Mouse (Mus musculus): ENCODE data around the gene Rpl36a. TPM values are rescaled to one million over a fixed set of nuclear protein-coding genes. Genes with fewer than 3 reads are reported as not detected.

Rpl36a gene
- total RNA-seq, 2 experiments from 2014 or later = 211 to 227 TPM

DNA sequence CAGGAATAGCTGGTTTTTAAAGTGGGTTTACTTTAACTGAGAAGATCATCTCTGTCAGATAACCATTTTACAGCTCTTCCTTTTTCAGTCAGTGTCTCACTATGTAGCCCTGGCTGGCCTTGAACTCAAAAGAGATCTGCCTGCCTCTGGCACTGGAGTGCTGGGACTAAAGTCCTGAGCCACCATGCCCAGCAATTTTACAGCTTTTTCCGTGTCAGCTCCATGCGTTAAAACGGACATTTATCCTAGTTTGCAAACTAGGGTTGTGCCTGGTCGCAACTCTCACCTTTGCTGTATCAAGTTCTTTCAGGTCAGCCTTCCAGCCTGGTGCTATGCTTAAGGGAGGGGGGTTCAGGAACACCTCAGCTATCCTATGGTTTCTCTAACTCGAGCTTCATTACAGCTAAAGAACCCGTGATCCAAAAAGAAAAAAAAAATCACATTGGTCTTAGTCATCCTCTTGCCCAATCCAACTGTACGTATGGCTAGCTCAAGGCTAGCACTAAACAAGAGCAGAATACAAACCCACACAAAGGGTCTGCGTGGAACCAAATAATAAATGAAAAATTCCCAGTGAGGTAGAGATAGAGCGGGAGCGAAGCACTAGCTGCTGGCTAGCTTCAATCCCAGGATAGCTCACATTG is 14.6 kb downstream of the Rpl36a start:
- DNase-seq (ENCODE audit: low spot score in 2 of 2) = no peak

- peak; percentile 81 to 83 for DNase-seq (ENCODE audit: low spot score in 2 of 2)
These were observed 15.4 kb downstream of the Rpl36a start, which contains the start of the genes Gla and Hnrnph2 for GRCm38 (mm10) chrX:134600659-134601379. TSS of gene Gla (minus strand) at chrX:134601125. TSS of gene Hnrnph2 (plus strand) at chrX:134601179.

- DNase-seq (ENCODE audit: low spot score in 2 of 2) = no peak
These were observed 16.1 kb downstream of the Rpl36a start for GRCm38 (mm10) chrX:134601380-134602120.

DNA sequence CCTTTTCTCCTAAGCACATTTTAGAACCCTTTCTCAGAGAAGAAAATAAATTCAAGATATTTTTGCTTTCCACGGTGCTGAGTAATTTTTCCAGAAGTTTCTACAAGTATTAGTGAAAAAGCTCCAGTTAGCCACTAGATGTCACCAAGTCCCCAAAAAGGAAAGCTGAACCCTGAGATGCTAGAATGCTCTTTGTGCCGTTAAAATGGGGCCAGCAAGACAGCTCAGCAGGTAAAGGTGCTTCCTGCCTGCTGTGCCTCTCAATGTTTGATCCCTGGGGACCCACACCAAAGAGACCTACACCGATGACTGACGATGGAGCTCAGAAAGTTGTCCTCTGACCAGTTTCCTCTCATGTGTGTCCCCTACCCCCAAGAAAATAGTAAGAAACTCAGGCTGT is 24.0 kb downstream of the Rpl36a start:
- DNase-seq (ENCODE audit: low spot score in 2 of 2) = no peak

GRCm38 (mm10) chrX:134610984-134611383 is 25.5 kb downstream of the Rpl36a start:
- DNase-seq (ENCODE audit: low spot score in 2 of 2) = no peak

DNA sequence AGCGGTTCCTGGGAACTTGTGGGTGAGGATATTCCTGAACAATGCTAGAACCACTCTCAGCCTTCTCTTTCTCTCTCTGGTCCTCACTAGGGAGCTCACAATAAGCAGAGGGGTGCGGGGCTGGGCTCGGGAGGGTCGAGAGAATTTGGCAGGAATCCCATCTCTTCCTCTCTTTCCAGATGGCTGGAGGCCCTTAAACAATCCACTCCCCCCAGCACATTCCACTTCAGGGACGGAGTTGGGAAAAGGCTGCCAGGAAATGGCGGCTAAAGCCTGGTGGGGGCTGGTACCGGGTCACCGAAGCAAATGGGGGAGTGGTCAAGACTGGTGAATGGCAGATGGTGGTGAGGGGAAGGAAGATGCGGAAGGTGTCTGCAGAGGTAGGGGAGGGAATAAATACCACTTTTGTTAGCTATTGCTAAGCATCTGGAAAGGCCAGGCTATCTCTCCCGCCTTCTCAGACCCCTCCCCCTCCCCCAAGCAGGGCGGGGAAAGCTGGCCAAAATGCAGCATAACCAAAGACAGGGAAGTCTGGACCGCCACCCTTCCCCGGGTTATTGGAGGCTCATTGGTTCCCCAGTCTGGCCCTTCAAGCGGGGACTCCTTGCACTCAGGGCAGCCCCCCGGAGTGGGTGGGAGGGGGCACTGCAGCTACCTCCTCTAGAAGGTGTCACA is 27.0 kb downstream of the Rpl36a start:
- DNase-seq (ENCODE audit: low spot score in 2 of 2) = peak; percentile 29 to 45

GRCm38 (mm10) chrX:134614306-134614705 is 28.9 kb downstream of the Rpl36a start:
- no peak for DNase-seq (ENCODE audit: low spot score in 2 of 2)

DNA sequence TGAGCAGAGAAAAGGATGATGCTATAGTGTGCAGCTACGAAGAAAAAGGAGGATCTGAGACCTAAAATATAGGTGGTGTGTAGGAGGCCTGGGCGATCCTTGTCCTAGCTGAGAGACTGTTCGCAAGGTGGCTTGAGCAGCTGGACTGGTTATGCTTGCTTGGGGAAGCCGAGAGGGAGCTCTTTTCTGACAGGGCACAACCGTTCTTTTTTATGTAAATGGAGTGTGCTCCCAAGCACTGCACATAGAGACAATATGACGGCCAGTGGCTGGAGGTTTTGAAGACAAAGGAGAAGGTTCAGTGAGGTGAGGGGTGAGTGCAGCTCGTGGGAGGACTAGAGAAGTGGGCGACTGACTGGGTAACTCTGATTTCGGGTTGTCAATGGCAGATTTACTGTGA is 34.2 kb downstream of the Rpl36a start:
- no peak for DNase-seq (ENCODE audit: low spot score in 2 of 2)

DNA sequence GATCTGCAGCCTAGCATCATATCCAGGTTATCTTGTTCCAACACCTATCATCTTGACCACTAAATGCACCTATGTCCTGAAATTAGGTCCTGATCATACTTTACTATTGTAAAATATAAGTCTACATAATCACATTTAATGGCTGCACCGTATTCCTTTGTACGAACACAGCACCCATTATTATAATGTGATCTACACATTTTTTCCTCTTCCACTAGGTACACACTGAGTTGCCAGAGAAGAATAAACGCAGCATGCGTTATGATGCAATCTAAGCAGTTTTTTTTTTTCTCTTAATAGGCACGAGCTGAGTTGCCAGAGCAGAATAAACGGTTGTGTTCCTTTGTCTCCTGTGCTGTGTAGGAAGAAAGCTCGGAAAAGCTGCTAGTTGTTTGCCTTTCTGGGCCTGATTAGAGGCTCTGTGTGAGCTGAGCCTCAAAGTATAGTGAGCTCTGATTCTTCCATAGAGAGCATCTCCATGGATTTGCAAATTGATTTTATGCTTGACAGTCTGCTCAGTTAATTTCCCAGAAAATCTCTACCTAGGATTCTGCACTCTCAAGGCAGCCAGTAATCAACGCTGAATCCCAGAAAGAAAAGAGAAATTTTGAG is 34.9 kb downstream of the Rpl36a start:
- no peak for DNase-seq (ENCODE audit: low spot score in 2 of 2)

- DNase-seq (ENCODE audit: low spot score in 2 of 2) = no peak
These were observed 36.2 kb downstream of the Rpl36a start for GRCm38 (mm10) chrX:134621685-134622084.

- DNase-seq (ENCODE audit: low spot score in 2 of 2) = no peak
These were observed 37.9 kb downstream of the Rpl36a start for GRCm38 (mm10) chrX:134623350-134623749.

GRCm38 (mm10) chrX:134628200-134628599 is 42.7 kb downstream of the Rpl36a start:
- DNase-seq (ENCODE audit: low spot score in 2 of 2) = no peak

GRCm38 (mm10) chrX:134632710-134633109 is 47.3 kb downstream of the Rpl36a start:
- DNase-seq (ENCODE audit: low spot score in 2 of 2) = no peak

DNA sequence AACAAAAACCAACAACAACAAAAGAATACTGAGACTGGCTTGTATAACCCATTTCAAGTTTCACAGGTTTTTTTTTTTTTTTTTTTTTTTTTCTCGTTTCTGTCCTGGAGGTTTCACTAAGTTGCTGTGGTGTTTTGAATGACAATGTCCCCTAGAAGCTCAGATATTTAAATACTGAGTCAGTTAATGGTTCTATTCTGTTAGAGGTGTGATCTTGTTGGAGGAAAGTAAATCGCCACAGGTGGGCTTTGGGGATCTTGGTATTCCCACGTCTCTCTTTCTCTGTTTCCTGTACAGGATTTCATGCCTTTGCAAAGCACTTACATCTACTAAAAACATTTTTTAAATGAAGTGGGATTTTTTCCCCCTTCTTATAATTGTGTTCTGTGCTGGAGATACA is 49.7 kb downstream of the Rpl36a start:
- DNase-seq (ENCODE audit: low spot score in 2 of 2) = no peak

DNA sequence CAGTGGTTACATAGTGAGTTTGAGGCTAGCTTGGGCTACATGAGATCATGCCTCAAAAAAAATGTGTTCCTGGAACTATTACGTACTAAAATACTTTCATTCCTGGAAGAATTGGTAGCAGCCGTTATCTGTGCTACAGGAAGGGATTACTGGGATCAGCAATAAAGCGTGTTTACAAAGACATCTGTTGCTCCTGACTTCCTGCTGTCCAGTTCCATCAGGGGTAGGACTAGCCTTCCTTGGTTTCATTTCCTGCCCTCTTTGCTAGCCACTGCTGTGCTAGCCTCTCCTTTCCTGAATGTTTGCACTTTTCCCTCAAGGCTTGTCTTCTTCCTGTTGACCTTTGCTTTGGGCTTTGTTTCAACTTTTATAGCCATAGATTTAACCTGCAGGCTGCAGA is 50.4 kb downstream of the Rpl36a start:
- DNase-seq (ENCODE audit: low spot score in 2 of 2) = no peak

Other genes starting within 250 kb of the Rpl36a start
- 10 to 100 TPM; 40.3 to 40.6 TPM for gene Drp2, start 181.1 kb upstream of the Rpl36a start, total RNA-seq (2021)
- gene Taf7l, start 109.2 kb upstream of the Rpl36a start, total RNA-seq (2021) = not detected
- 10 to 100 TPM; 24.4 to 27.8 TPM for gene Timm8a1, start 43.8 kb upstream of the Rpl36a start, total RNA-seq (2021)
- 1 to 10 TPM; 1.3 to 1.5 TPM for gene Btk, start 2.1 kb upstream of the Rpl36a start, total RNA-seq (2021)
- 1 to 10 TPM; 6.9 to 7.8 TPM for gene Gla, start 15.5 kb downstream of the Rpl36a start, total RNA-seq (2021)
- gene Hnrnph2, start 15.5 kb downstream of the Rpl36a start, total RNA-seq (2021) = 100 to 1,000 TPM; 128 to 133 TPM
- gene Armcx4, start 100.9 kb downstream of the Rpl36a start, total RNA-seq (2021) = 10 to 100 TPM; 51.9 to 57.1 TPM
- gene Armcx1, start 132.3 kb downstream of the Rpl36a start, total RNA-seq (2021) = 10 to 100 TPM; 54.1 to 59.5 TPM
- gene Armcx6, start 165.8 kb downstream of the Rpl36a start, total RNA-seq (2021) = 10 to 100 TPM in 1 of 2 experiments, 1 to 10 TPM in 1; 9.5 to 10.4 TPM
- 100 to 1,000 TPM in 1 of 2 experiments, 10 to 100 TPM in 1; 93.6 to 109 TPM for gene Armcx3, start 170.9 kb downstream of the Rpl36a start, total RNA-seq (2021)
- gene Armcx2, start 223.6 kb downstream of the Rpl36a start, total RNA-seq (2021) = 10 to 100 TPM; 79.1 to 88.7 TPM